Mouse (Mus musculus) liver, embryonic 15.5 days (tissue): ENCODE data around the gene Fgfr2. TPM values are rescaled to one million over a fixed set of nuclear protein-coding genes. Genes with fewer than 3 reads are reported as not detected.

Source experiments
- ATAC-seq: fragments of 200-750 bp; cut with Nextera tagmentation; 2 replicates; pipeline ENCODE4 v1.8.0; 2017; ENCODE audit warnings: moderate number of reproducible peaks, mild to moderate bottlenecking, moderate library complexity; ENCODE audit not compliant: insufficient read depth
- H3K27ac ChIP-seq: fragments of 300-500 bp; sonication (generic); replicated peaks from 2 replicates; pipeline ENCODE4 v1.5.1; 2015; ENCODE audit warnings: mild to moderate bottlenecking, inconsistent platforms
- H3K27me3 ChIP-seq: fragments of 300-500 bp; sonication (generic); 2 replicates; pipeline ENCODE4 v1.6.1; 2015; ENCODE audit warnings: mild to moderate bottlenecking, inconsistent platforms
- H3K36me3 ChIP-seq: fragments of 300-500 bp; sonication (generic); replicated peaks from 2 replicates; pipeline ENCODE4 v1.6.1; 2015; ENCODE audit warnings: moderate library complexity, mild to moderate bottlenecking, inconsistent platforms
- H3K4me1 ChIP-seq: fragments of 300-500 bp; sonication (generic); replicated peaks from 2 replicates; pipeline ENCODE4 v1.6.1; 2015; ENCODE audit warnings: inconsistent platforms
- H3K4me2 ChIP-seq: fragments of 300-500 bp; sonication (generic); 2 replicates; pipeline ENCODE4 v1.6.1; 2015; ENCODE audit warnings: moderate library complexity, mild to moderate bottlenecking, inconsistent platforms
- H3K4me3 ChIP-seq: fragments of 300-500 bp; sonication (generic); replicated peaks from 2 replicates; pipeline ENCODE4 v1.5.1; 2015; ENCODE audit warnings: mild to moderate bottlenecking, inconsistent platforms
- H3K9ac ChIP-seq: fragments of 300-500 bp; sonication (generic); 2 replicates; pipeline ENCODE4 v1.6.1; 2015; ENCODE audit warnings: moderate library complexity, mild to moderate bottlenecking, inconsistent platforms
- H3K9me3 ChIP-seq: fragments of 300-500 bp; sonication (generic); replicated peaks from 2 replicates; pipeline ENCODE4 v1.6.1; 2016; ENCODE audit warnings: inconsistent platforms
- WGBS: fragments of 180-500 bp; shearing (Covaris S2); methylation state at CpG from one replicate; pipeline ENCODE4 v1.1.7; 2015; ENCODE audit warnings: mixed read lengths; ENCODE audit not compliant: insufficient replicate concordance; 5-methylcytosine and 5-hydroxymethylcytosine counted together
- polyA plus RNA-seq: library from polyadenylated mRNA; unstranded; fragments of >200 nt; fragmentation: Nextera tagmentation; extraction: Ambion mirVana; gene quantifications from 2 replicates; pipeline ENCODE4 v1.2.1, GENCODE M21; 2015

Fgfr2 gene
- polyA plus RNA-seq, 1 experiment from 2014 or later = 10.5 TPM

DNA sequence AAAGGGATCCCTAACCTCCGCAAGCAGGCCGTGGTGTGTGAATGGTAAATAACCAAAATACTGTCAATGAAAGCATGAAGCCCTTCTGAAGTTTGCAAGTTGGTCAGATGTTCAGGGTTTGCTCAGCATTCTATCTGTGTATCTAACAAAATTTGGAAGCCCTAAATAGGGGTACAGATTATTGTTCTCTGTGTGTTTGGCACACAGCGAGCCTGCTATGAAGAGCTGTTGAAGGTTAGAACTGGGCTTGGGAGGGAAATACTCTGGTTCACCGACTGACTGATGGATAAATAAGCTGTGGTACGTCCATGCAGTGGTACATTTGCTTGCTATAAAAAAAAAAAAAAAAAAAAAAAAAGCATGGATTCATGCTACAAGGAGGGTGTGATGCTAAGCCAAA, 1651.6 kb downstream of the Fgfr2 start:
- ATAC-seq = no peak
- no peak overlapping the region for H3K4me2 ChIP-seq
- WGBS = 69% methylated on average over 5 of the region's 5 CpGs
- H3K27ac ChIP-seq = no peak overlapping the region
- no peaks in the 10 kb centered on the region for H3K27me3 ChIP-seq
- H3K4me3 ChIP-seq = no peak overlapping the region
- H3K36me3 ChIP-seq = no peaks in the 10 kb centered on the region
- no peaks in the 10 kb centered on the region for H3K9me3 ChIP-seq
- H3K4me1 ChIP-seq = no peaks in the 10 kb centered on the region
- no peak overlapping the region for H3K9ac ChIP-seq

DNA sequence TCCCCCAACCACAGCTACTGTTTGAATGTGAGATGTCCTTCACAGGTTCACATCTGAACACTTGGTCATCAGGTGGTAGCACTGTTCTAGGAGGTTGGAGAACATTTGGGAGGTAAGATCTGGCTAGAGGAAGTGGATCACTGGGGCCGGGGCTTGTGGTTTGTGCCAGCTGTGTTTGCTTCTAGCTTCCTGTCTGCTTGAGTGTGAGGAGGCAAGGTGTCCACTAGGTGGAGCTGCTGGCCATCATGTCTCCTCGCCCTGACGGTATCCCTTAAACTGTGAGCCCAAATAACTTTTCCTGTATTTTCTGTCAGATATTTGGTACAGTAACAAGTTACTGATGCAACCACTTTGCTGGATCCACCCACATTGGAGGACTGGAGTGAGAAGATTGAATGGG, 1653.6 kb downstream of the Fgfr2 start:
- 44% methylated on average over 3 of the region's 3 CpGs for WGBS
- no peak overlapping the region for H3K27ac ChIP-seq
- ATAC-seq = no peak

DNA sequence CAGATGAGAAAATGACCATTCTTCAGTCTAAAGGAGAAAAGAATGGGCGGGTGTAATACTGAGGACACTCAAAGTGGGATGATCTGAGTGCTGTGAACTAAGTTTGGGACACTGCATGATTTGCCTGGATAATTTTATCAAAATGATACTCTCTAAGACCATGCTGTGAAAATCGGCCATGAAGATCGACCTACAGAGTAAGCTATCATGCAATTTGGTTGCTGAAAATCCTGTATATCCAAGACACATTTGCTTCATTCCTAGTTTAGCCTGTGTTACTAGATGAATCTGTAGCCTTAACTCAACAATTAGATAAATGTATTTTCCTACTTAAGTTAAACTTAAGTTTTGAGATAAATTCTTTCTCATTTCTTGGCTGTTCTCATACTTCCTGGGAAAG, 1655.8 kb downstream of the Fgfr2 start:
- 46% methylated on average over 3 of the region's 3 CpGs for WGBS
- Histone ChIP-seq H3K4me3 (no peak overlapping the region), H3K27ac (no peak overlapping the region), H3K4me2 (no peak overlapping the region), H3K36me3 (no peaks in the 10 kb centered on the region), H3K27me3 (no peaks in the 10 kb centered on the region), H3K9ac (no peak overlapping the region), H3K4me1 (no peaks in the 10 kb centered on the region), H3K9me3 (no peaks in the 10 kb centered on the region)
- ATAC-seq = no peak

More for the DNA sequence above, 1653.6 kb downstream of the Fgfr2 start:
- Histone ChIP-seq H3K27me3 (no peaks in the 10 kb centered on the region), H3K4me3 (no peak overlapping the region), H3K4me2 (no peak overlapping the region), H3K9me3 (no peaks in the 10 kb centered on the region), H3K4me1 (no peaks in the 10 kb centered on the region), H3K36me3 (no peaks in the 10 kb centered on the region), H3K9ac (no peak overlapping the region)

DNA sequence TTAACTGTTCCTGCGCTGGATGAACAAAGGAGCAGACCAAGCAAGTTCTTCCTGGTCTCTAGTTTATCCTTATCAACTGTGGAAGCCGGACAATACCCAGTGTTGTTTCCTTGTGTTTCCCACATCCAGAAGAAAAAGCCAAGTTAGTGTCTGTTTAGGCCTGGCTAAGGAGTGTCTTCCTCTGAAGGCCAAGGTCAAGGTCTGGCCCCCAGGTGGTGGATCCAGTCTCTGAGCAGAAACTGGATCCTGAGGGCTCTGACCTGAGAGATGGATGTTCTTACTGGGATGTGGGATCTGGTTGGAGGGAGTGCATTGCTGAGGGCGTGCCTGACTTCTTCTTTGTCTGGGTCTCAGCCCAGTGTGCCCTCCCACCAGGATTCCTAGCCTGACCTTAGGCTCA, 1657.4 kb downstream of the Fgfr2 start:
- Histone ChIP-seq H3K36me3 (no peaks in the 10 kb centered on the region), H3K4me1 (no peaks in the 10 kb centered on the region), H3K4me3 (no peak overlapping the region), H3K27ac (no peak overlapping the region), H3K27me3 (no peaks in the 10 kb centered on the region), H3K9me3 (no peaks in the 10 kb centered on the region), H3K9ac (no peak overlapping the region), H3K4me2 (no peak overlapping the region)
- 46% methylated on average over 3 of the region's 3 CpGs for WGBS
- no peak for ATAC-seq

DNA sequence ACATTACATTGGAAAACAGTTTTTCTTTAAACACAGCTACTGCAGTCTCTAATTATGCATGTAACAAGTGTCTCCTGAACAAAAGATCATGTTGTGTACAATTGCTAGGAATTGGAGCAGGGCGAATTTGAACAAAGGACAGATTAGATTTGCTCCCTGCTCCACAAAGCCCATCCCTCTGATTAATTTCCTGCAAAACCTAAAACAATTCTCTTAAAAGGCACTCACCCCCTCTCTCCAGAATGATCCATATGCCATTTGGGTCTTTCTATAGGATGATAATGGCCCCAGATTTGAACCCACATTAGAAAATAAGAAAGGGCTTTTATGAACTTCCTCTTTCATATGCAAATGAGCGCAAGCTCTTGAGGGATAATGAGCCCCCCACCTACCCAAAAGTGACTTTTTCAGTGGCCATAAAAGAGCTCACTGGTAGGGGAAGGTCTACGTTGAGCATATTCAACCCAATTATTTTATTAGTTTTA, 1658.0 kb downstream of the Fgfr2 start:
- Histone ChIP-seq H3K9ac (no peak overlapping the region), H3K27ac (no peak overlapping the region), H3K4me2 (no peak overlapping the region), H3K9me3 (no peaks in the 10 kb centered on the region), H3K4me1 (no peaks in the 10 kb centered on the region), H3K36me3 (no peaks in the 10 kb centered on the region), H3K27me3 (no peaks in the 10 kb centered on the region), H3K4me3 (no peak overlapping the region)
- WGBS = 48% methylated on average over 3 of the region's 3 CpGs
- no peak for ATAC-seq

DNA sequence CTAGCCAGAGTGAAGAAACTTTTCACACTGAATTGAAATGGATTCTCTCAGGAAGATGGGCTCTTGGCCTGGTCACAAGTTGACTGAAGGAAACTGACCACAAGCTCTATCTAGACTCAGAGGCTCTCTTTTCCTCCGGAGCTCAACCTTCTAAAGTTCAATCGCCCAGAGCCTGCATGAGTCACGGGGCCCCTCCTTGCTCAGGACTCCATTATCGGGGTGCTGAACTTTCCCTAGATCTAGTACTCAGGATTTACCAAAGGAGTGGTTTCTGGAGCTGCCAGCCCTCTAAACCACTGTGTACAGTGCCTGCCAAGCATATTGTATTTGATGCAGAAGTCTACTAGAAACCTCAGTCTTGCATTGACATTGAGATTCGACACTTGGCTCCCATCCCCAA, 1666.4 kb downstream of the Fgfr2 start:
- 62% methylated on average over 5 of the region's 5 CpGs for WGBS
- Histone ChIP-seq H3K4me2 (no peak overlapping the region), H3K36me3 (no peaks in the 10 kb centered on the region), H3K27me3 (no peaks in the 10 kb centered on the region), H3K9me3 (no peaks in the 10 kb centered on the region), H3K27ac (no peak overlapping the region), H3K9ac (no peak overlapping the region), H3K4me3 (no peak overlapping the region), H3K4me1 (no peaks in the 10 kb centered on the region)
- no peak for ATAC-seq

DNA sequence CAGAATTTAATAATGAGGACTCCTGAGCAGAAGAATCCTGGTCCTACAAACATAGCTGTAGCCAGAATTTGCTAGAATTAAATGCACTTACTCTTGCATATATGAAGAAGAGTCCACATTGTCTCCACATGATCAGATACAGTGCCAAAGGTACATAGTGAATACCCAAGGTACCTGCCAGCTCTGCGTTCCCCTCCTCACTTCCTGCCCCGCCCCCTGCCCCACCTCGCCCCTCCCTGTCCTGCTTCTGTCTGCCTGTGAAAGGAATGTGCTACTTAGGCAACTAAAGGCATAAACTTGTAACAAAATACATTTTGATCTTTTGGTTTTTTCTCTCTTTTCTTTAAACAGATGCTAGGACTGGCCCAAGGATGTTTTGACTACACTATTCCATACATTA, 1686.1 kb downstream of the Fgfr2 start:
- ATAC-seq = no peak
- H3K27me3 ChIP-seq = no peaks in the 10 kb centered on the region

DNA sequence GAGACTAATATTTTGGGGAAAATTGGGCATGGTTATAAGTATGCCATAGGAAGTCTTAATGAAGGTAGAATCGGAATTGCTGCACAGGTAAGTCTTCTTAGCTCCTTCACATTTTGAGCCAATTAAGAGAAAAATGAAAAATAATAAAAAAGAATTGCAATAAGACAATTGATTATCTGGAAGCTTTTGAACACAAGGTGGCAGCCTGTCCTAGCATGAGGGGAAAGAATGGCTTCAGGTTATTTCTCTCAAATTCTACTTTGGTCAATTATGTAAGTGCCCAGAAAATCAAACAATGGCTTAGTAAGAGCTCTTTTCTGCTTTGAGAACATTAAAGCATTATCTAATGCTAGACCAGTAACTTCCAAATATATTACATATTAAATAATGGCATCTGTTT, 1688.9 kb downstream of the Fgfr2 start:
- no peaks in the 10 kb centered on the region for H3K4me1 ChIP-seq
- no peak overlapping the region for H3K4me3 ChIP-seq
- no peak overlapping the region for H3K4me2 ChIP-seq
- 54% methylated on average over 1 of the region's 1 CpGs for WGBS
- no peak overlapping the region for H3K9ac ChIP-seq
- peaks cover 8% of the 10 kb centered on the region for H3K36me3 ChIP-seq
- H3K27me3 ChIP-seq = no peaks in the 10 kb centered on the region
- no peak overlapping the region for H3K27ac ChIP-seq
- H3K9me3 ChIP-seq = no peaks in the 10 kb centered on the region
- ATAC-seq = no peak

More for the DNA sequence above, 1686.1 kb downstream of the Fgfr2 start:
- 42% methylated on average over 3 of the region's 3 CpGs for WGBS
- Histone ChIP-seq H3K4me2 (no peak overlapping the region), H3K4me3 (no peak overlapping the region), H3K27ac (no peak overlapping the region), H3K4me1 (no peaks in the 10 kb centered on the region), H3K9me3 (no peaks in the 10 kb centered on the region), H3K9ac (no peak overlapping the region), H3K36me3 (no peaks in the 10 kb centered on the region)

DNA sequence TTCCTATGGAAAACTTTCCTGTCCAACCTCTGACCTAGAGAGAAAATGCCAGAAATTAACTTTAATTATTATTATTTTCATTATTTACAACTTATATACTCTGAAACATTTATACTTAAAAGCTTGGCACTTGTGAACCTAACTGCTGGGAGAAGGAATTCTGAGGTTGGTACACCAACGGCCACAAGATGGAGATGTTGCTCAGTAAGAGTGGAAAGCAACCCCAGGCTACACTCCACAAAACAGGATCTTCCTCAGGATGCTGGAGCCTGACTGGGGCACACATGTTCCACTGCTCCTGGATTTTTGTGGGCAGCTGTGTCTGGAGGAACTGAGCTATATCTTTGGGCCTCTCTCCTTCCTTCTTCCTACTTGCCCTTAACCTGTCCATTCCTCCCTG, 1690.9 kb downstream of the Fgfr2 start:
- no peak for ATAC-seq
- 32% methylated on average over 1 of the region's 1 CpGs for WGBS
- H3K36me3 ChIP-seq = peaks cover 12% of the 10 kb centered on the region

DNA sequence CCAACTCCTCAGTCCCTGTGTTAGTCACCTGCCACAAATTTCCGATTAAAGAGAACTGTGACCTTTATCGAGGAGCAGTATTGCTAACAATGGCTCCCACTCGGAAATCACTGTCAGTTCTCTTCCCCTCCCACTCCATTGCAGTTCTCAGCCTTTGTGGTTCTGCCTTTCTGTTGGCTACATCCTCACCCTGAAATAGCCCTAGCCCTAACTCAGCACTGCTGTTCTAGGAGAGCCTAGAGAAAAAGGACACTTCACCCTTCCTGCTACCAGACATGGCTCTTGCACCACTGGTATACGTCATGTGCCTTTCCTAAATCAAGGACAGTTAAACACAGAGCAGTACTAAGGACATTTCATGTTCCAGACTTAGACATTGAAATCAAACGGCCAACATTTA, 1695.8 kb downstream of the Fgfr2 start:
- WGBS = 73% methylated on average over 5 of the region's 5 CpGs
- Histone ChIP-seq H3K27me3 (no peaks in the 10 kb centered on the region), H3K27ac (no peak overlapping the region), H3K4me2 (no peak overlapping the region), H3K9me3 (no peaks in the 10 kb centered on the region), H3K9ac (no peak overlapping the region), H3K36me3 (peaks cover 12% of the 10 kb centered on the region), H3K4me3 (no peak overlapping the region), H3K4me1 (peaks cover 16% of the 10 kb centered on the region)
- ATAC-seq = no peak

More for the DNA sequence above, 1690.9 kb downstream of the Fgfr2 start:
- Histone ChIP-seq H3K4me3 (no peak overlapping the region), H3K27ac (no peak overlapping the region), H3K9ac (no peak overlapping the region), H3K27me3 (no peaks in the 10 kb centered on the region), H3K9me3 (no peaks in the 10 kb centered on the region), H3K4me2 (no peak overlapping the region), H3K4me1 (no peaks in the 10 kb centered on the region)

DNA sequence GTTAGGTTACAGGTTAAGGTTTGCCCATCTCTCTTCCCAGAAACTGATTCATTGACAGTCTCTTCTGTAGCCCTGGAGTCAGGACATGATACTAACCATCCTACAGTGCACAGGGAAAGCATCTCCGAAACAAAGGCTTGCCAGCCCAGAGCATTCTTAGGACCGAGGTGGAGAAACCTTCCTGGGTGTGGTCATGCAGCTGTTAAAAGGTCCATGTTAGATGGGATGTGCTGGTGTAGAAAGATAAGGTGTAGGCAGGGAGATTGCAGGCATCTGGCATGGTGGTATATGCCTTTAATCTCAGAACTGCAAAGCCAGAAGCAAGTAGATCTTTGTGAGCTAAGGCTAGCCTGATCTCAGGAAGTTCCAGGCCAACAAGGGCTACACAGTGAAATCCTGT, 1698.2 kb downstream of the Fgfr2 start:
- Histone ChIP-seq H3K4me2 (peak overlapping the region; percentile 54), H3K9me3 (no peaks in the 10 kb centered on the region)
- 18% methylated on average over 2 of the region's 2 CpGs for WGBS

DNA sequence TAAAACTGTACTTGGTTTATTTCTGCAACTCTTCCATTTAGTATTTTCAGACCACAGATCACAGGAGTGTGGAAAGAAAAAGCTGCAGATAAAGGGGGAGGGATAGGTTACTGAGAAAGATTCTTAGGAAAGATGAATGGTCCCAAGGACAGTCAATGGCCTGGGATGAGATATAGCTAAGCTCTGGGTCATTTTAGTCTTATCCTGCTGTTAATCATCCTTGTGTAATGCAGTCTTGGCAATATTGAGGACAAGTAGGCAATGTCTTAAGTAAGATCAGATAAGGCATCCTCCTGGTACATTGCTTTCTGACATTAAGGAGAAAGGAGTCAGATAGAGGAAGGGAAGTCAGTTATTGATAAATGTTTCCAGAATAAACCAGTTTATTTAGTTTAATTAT, 1705.5 kb downstream of the Fgfr2 start:
- H3K9me3 ChIP-seq = no peaks in the 10 kb centered on the region
- no peak overlapping the region for H3K4me2 ChIP-seq
- H3K4me3 ChIP-seq = no peak overlapping the region
- no peak overlapping the region for H3K9ac ChIP-seq
- H3K36me3 ChIP-seq = no peaks in the 10 kb centered on the region
- no peaks in the 10 kb centered on the region for H3K4me1 ChIP-seq
- no peak overlapping the region for H3K27ac ChIP-seq
- no peak for ATAC-seq
- H3K27me3 ChIP-seq = no peaks in the 10 kb centered on the region

More for the DNA sequence above, 1698.2 kb downstream of the Fgfr2 start:
- ATAC-seq = peak; percentile 99
- Histone ChIP-seq H3K36me3 (peaks cover 5% of the 10 kb centered on the region; the same call in 1 of the 2 replicates), H3K4me3 (no peak overlapping the region), H3K4me1 (peaks cover 16% of the 10 kb centered on the region), H3K9ac (no peak overlapping the region), H3K27ac (peak overlapping the region; percentile 78), H3K27me3 (no peaks in the 10 kb centered on the region)
